Mouse (Mus musculus): ENCODE measurements around the gene Susd4.

- TF ChIP-seq CTCF (IDR thresholded peaks at IDR 0.05; ENCODE audit: borderline replicate concordance, insufficient read depth, low read length) (no peak), POLR2A (IDR thresholded peaks at IDR 0.05; ENCODE audit: low read depth, low read length) (no peak)
Observed at GRCm38 (mm10) chr1:182902906-182903305, 139.2 kb downstream of the Susd4 start.
